Mouse (Mus musculus): ENCODE measurements around the gene Zscan2. TPM values are rescaled to one million over a fixed set of nuclear protein-coding genes. Genes with fewer than 3 reads are reported as not detected.
A peak's percentile ranks its signal among the peaks of the same experiment; 100 is the strongest.
"Not testable (repeated sequence)": the region's sequence is repeated elsewhere in the genome, so short reads cannot be mapped to it uniquely, and the experiment has no call there.

The Zscan2 gene
- 10 to 100 TPM in 9 of 26 experiments, 1 to 10 TPM in 16, under 1 TPM in 1; 0.81 to 20.7 (median 8.2) TPM for total RNA-seq (2018; cell fraction: chromatin; rRNA removed)
- total RNA-seq (2018; cell fraction: cytosol; rRNA removed): 1 to 10 TPM in 18 of 26 experiments, under 1 TPM in 8; 0.28 to 5.3 (median 2.3) TPM
- total RNA-seq (2018; cell fraction: nucleus; rRNA removed): 10 to 100 TPM in 1 of 26 experiments, 1 to 10 TPM in 23, under 1 TPM in 2; 0.61 to 15.0 (median 3.5) TPM
- 1.9 to 4.8 TPM (median 2.1 TPM) in 3 replicates for polyA plus RNA-seq (2018)

DNA sequence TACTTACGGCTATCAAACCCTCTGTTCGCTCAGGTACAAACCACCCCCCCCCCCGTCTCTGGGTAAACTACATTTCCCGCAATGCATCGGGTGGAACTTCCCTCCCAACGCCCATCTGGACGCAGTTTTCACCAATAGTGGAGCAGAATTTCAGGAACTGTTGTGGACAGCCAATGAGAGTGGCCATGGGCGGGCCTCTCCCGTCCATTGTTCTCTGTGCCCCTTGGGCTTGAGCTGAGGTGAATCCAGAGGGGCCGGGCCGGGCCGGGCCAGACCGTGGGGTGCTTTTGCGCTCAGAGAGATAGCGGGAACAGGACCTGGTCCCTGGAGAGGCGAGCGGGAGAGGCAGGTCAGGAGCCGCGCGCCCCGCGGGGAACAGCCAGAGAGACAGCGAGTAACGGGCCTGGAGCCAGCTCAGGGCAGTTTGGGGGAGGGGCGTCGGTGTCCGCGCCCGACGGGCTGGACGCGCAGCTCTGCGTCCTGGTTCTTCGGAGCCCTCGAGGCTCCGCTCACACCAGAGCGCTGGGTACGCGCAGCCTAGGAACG, at the start of gene Zscan2:
Gene Zscan2 (plus strand): TSS at position 192 of the 546 bp plus-strand sequence.
- Histone ChIP-seq H3K27ac (no peak within 1 kb of the TSS), H3K36me3 (ENCODE audit: inconsistent target) (no peaks in the 10 kb centered on the region), H3K4me3 (ENCODE audit: inconsistent target) (peak within 1 kb of the TSS; percentile 60), H3K79me2 (ENCODE audit: inconsistent target) (no peaks in the 10 kb centered on the region)
- under 1% methylated on average over 39 of the region's 40 CpGs for WGBS (ENCODE audit: missing documents)

DNA sequence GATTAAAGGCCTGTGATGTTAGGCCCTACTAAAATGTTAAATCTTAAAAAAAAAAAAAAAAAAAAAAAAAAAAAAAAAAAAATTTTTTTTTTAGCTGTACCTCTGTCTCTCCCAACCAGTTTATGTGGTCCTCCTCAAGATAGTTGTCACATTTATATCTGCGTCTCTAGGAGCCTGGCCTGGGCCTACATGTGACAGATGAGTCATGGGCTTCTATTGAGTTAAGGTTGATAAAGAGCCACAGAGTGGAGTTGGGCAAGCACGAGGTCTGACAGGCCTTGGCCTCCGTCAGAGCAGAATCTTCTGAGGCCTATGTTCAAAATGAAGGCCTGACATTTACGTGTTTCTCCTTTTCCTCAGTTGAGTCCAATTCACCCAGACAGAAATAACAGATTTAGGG, 47.3 kb upstream of the Zscan2 start:
- no peaks in the 10 kb centered on the region for H3K36me3 ChIP-seq (ENCODE audit: inconsistent target)
- H3K27ac ChIP-seq: no peak overlapping the region
- no peak overlapping the region for H3K4me3 ChIP-seq (ENCODE audit: inconsistent target)
- 51% methylated on average over 4 of the region's 4 CpGs for WGBS (ENCODE audit: missing documents)
- no peaks in the 10 kb centered on the region for H3K79me2 ChIP-seq (ENCODE audit: inconsistent target)

DNA sequence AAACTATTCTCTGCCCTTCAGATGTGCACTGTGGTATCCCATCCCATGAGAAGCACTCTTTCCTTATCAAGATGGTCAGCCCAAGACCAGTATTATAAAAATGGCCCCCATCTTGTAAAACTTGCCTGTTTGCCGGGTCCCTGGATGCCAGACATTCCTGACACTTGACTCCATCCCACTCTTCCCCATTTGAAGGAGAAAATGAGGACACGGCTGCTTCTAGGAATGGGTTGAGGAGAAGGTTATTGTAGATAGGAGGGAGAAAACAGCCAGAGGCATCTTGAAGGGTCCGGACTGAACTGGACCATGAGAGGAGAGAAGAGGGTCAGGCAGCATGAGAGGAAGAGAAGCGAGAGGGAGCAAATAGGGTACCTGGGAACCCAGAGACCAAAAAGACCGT, 44.1 kb upstream of the Zscan2 start:
- Histone ChIP-seq H3K79me2 (ENCODE audit: inconsistent target) (no peaks in the 10 kb centered on the region), H3K4me3 (ENCODE audit: inconsistent target) (no peak overlapping the region), H3K27ac (no peak overlapping the region), H3K36me3 (ENCODE audit: inconsistent target) (no peaks in the 10 kb centered on the region)
- WGBS (ENCODE audit: missing documents): 97% methylated on average over 5 of the region's 5 CpGs

DNA sequence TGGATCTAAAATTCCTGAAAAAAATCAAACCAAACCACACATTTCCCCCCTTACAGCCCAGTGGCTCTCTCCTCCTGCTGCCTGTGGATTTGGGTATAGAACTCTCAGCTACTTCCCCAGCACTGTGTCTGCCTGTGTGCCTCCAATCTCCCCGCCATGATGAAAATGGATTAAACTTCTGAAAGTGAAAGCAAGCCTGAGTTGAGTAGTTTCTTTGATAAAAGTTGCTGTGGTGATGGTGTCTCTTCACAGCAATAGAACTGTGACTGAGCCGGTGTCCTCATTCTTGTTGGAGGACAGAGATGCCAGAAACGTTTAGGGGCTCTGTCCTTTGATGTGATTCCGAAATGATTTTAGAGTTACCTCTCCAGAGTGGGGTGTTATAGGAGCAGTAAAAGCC, 39.9 kb upstream of the Zscan2 start:
- 90% methylated on average over 4 of the region's 4 CpGs for WGBS (ENCODE audit: missing documents)
- no peaks in the 10 kb centered on the region for H3K36me3 ChIP-seq (ENCODE audit: inconsistent target)
- H3K27ac ChIP-seq: no peak overlapping the region
- no peaks in the 10 kb centered on the region for H3K79me2 ChIP-seq (ENCODE audit: inconsistent target)
- no peak overlapping the region for H3K4me3 ChIP-seq (ENCODE audit: inconsistent target)

DNA sequence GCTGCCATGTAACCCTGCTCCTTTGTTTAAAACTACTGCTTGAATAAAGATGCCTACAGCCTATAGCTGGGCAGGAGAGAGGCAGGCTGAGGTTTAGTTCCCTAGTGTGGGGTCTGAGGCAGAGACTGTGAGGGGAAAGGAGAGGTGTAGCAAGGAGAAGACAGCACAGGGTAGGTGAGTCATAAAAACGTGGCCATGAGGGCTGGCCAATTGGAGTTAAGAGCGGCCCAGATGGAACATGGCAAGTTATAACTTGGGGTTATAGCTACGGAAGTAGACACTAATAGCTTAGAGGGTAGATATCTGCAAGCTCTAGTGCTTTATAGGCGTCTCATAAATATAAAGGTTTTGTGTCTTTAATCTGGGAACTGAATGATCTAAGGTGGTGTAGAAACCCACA, 37.5 kb upstream of the Zscan2 start:
- Histone ChIP-seq H3K27ac (no peak overlapping the region), H3K79me2 (ENCODE audit: inconsistent target) (no peaks in the 10 kb centered on the region), H3K4me3 (ENCODE audit: inconsistent target) (no peak overlapping the region), H3K36me3 (ENCODE audit: inconsistent target) (no peaks in the 10 kb centered on the region)
- 81% methylated on average over 4 of the region's 4 CpGs for WGBS (ENCODE audit: missing documents)

DNA sequence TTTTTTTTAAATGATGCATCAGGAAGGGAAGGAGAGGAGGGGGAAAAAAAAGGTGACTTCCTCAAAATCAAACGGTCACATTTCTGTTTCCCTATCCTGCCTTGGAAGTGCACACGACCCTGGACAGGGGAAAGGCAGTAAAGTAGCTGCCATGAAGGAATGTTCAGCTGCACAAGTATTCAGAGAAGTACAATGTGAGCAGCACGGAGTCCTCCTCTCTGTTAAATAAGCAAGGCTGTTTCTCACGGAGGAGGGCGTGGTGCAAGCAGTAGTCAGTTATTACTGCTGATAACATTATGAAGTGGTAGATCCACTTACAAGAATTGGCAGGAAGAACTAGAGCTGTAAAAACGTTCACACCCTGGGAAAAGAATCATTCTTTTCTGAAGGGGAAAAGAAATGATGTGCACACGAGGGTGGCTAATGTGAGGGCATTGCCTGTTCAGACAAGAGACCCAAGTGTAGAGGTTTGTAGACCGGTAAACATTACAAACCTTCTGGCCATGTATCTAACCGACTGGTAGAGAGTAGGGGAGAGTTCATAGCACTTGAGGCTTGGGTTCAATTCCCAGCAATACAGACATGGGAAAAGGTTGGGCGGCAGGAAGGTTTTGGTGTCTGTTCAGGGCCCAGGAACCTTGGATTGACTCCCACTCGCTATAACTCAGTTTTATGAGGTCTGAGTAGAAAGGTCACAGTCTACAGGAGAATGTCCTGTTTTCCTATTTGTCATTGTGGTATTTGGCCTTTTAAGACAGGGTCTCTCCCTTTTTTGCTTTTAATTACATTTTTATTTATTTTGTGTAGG, 36.6 kb upstream of the Zscan2 start:
- WGBS (ENCODE audit: missing documents): 58% methylated on average over 11 of the region's 11 CpGs
- H3K79me2 ChIP-seq (ENCODE audit: inconsistent target): no peaks in the 10 kb centered on the region
- H3K4me3 ChIP-seq (ENCODE audit: inconsistent target): no peak overlapping the region
- H3K36me3 ChIP-seq (ENCODE audit: inconsistent target): no peaks in the 10 kb centered on the region
- no peak overlapping the region for H3K27ac ChIP-seq

DNA sequence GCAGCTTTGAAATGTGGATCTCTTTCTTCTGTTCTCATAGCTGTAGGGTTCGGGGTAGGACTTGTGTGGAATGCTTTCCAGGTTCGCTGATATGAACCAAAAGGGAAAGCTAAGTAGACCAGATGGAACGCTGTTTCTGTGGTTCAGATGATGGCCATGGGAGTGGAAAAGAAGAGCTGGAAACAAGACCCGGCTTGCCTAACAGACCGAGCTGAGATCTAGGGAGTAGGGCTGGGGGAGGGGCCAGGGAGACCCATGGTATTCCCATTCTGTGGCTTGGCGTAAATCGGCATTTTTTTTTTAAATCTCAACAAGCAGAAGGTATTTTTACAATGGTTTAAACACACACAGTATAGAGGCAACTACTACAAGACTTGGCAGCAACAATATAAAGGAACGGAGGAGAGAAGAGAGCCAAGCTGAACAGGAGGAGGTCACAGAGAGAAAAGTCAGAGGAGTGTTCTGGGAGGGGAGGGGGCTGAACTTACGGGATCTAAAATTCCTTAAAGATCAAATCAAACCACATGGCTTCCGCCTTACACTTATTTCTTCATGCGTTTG, 34.8 kb upstream of the Zscan2 start, which contains the start of gene Iqgap1:
Gene Iqgap1 (minus strand): TSS at position 132 of the 561 bp plus-strand sequence.
- H3K36me3 ChIP-seq (ENCODE audit: inconsistent target): no peaks in the 10 kb centered on the region
- no peaks in the 10 kb centered on the region for H3K79me2 ChIP-seq (ENCODE audit: inconsistent target)
- WGBS (ENCODE audit: missing documents): 96% methylated on average over 11 of the region's 11 CpGs
- no peak within 1 kb of the TSS for H3K27ac ChIP-seq
- no peak within 1 kb of the TSS for H3K4me3 ChIP-seq (ENCODE audit: inconsistent target)

DNA sequence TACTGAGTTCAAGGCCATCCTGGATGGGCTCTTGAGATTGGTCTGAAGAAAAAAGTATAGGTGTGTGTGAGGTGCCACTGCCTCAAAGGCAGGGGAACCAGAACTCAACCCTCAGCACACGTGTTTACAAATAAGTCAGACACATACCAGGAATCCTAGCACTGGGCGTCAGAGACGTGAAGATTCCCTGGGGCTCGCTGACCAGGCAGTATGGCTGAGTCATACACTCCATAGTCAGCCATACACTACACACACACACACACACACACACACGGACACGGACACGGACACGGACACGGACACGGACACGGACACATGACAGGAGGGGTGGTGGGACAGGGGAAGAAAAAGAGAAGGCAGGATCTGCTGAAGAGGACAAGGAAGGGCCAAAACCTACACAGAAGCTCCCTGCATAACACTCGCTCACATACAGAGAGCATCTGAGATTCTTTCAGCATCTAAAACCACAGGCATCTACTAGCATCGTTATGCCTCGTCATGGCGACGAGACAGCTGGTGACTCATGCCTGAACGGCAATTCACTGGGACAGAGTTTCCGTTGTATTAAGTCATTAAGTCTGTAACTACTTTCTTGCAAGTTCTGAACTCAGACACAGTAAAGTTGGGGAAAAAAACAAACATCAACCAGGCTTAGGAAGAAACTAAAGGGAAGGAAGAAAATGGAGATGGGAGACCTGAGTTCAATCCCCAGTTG, 32.4 kb upstream of the Zscan2 start:
- Histone ChIP-seq H3K27ac (peak overlapping the region; percentile 80), H3K36me3 (ENCODE audit: inconsistent target) (no peaks in the 10 kb centered on the region), H3K79me2 (ENCODE audit: inconsistent target) (no peaks in the 10 kb centered on the region), H3K4me3 (ENCODE audit: inconsistent target) (no peak overlapping the region)
- 30% methylated on average over 13 of the region's 18 CpGs for WGBS (ENCODE audit: missing documents)

DNA sequence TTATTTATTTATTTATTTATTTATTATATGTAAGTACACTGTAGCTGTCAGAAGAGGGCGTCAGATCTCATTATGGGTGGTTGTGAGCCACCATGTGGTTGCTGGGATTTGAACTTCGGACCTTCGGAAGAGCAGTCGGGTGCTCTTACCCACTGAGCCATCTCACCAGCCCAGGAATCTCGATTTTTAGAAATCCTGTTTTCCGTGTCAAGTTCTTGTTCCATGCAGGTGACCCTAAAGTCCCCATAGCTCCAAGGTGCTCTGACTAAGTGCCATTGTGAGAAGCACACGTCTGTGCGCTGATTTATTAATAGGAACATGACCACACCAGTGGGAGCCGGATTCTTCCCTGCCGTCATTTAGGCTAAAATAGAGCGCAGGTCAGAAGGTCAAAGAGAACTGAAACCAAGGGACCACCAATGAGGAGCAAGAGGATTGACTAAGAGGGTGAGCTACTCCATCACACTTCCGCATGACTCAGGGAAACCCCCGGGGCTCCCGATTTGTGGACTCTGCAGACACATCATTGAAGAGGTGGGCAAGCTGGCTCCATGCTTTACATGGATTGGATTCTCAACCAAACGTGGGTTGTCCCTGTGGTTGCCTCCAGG, 30.4 kb upstream of the Zscan2 start:
- 13% methylated on average over 11 of the region's 15 CpGs for WGBS (ENCODE audit: missing documents)
- H3K79me2 ChIP-seq (ENCODE audit: inconsistent target): no peaks in the 10 kb centered on the region

DNA sequence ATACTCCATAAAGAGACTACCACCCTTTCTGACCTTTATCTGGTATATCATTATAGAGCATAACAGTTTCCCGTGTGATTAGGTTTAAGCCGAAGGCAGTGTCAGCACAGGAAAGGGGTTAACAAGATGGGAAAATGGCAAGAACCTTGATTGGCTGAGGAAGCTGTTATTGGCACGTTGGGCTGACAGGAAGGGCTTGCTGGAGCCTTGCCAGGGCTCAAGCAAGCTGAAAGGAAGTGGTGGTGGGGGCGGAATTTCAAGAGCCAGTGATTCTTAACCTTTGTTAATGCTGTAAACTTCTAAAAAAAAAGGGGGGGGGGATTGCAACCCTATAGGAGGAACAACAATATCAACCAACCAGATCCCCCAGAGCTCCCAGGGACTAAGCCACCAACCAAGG, 28.5 kb upstream of the Zscan2 start:
- 0% methylated on average over 4 of the region's 4 CpGs for WGBS (ENCODE audit: missing documents)
- Histone ChIP-seq H3K27ac (peak overlapping the region; percentile 80), H3K4me3 (ENCODE audit: inconsistent target) (no peak overlapping the region), H3K79me2 (ENCODE audit: inconsistent target) (no peaks in the 10 kb centered on the region), H3K36me3 (ENCODE audit: inconsistent target) (no peaks in the 10 kb centered on the region)

More for the DNA sequence above, 30.4 kb upstream of the Zscan2 start:
- no peaks in the 10 kb centered on the region for H3K36me3 ChIP-seq (ENCODE audit: inconsistent target)
- H3K27ac ChIP-seq: peak overlapping the region; percentile 80
- H3K4me3 ChIP-seq (ENCODE audit: inconsistent target): no peak overlapping the region

DNA sequence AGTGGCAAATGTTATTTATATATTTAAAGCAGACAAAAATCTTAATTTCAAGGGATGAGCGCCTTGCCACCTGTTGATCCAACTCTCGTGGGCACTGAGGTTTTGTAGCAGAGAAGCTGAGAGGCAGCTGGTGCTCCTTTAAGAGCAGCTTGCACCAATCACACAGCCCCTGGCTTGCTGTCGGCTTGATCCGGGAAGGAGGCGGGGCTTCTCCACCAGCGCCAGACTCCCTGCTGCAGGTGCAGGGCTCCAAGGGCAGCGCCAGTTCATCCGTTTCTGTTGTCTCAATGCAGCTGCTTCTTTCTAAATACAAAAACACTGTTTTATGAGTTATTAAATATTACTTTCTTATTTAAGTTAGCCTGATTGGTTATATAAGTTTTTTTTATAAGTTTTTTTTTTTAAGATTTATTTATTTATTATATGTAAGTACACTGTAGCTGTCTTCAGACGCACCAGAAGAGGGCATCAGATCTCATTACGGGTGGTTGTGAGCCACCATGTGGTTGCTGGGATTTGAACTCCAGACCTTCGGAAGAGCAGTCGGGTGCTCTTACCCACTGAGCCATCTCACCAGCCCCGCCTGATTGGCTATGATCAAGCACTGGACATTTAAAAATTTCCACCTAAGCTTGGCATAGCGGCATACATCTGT, 27.6 kb upstream of the Zscan2 start:
- H3K4me3 ChIP-seq (ENCODE audit: inconsistent target); H3K36me3 ChIP-seq (ENCODE audit: inconsistent target); H3K79me2 ChIP-seq (ENCODE audit: inconsistent target): not testable (repeated sequence)
- WGBS (ENCODE audit: missing documents): 42% methylated on average over 12 of the region's 14 CpGs
- 0 out of 2 replicates have a peak overlapping the region, but pooled peaks have one; percentile 80 for H3K27ac ChIP-seq

DNA sequence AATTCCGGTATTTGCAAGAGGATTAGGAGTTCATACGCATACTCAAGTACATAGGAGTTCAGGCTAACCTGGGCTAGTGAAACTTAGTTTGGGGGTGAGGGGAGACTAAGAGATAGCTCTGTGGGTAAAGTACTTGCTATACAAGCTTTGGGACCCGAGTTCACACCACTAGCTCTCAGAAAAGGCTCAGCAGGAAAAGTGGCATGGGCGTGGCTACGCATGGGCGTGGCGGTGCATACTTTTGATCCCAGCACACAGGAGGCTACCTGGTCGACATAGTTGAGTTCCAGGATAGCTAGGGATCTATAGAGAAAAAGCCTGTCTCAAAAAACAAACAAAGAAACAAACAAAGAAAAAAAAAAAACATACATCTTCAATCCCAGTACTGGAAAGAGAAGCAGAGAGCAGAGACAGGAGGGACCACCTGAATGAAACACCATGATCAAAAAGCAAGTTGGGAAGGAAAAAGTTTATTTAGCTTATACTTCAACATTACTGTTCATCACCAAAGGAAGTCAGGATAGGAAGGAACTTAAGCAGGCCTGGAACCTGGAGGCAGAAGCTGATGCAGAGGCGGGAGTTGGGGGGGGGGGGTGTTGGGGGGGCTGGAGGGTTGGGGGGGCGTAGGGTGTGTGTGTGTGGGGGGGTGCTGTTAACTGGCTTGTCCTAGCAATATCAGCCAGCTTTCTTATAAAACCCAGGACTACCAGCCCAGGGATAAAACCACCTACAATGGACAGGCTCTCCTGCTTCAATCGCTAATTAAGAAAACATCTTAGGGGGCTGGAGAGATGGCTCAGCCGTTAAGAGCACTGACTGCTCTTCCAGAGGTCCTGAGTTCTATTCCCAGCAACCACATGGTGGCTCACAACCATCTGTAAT, 26.8 kb upstream of the Zscan2 start:
- no peak overlapping the region for H3K4me3 ChIP-seq (ENCODE audit: inconsistent target)
- H3K79me2 ChIP-seq (ENCODE audit: inconsistent target): no peaks in the 10 kb centered on the region
- 77% methylated on average over 8 of the region's 12 CpGs for WGBS (ENCODE audit: missing documents)
- H3K36me3 ChIP-seq (ENCODE audit: inconsistent target): no peaks in the 10 kb centered on the region
- no peak overlapping the region for H3K27ac ChIP-seq
